Mouse (Mus musculus) frontal cortex, postnatal 25 days (tissue): ENCODE results near the gene Tsr2.
A peak's percentile ranks its signal among the peaks of the same experiment; 100 is the strongest.

Source experiments
- DNase-seq, 2 experiments: peaks; one replicate each; pipeline ENCODE4 v3.0.0; 2022; ENCODE audit warnings: low spot score in 2 of 2

Gene Tsr2

GRCm38 (mm10) chrX:151046777-151047430, 49.4 kb downstream of the Tsr2 start:
- DNase-seq: peak; percentile 57

DNA sequence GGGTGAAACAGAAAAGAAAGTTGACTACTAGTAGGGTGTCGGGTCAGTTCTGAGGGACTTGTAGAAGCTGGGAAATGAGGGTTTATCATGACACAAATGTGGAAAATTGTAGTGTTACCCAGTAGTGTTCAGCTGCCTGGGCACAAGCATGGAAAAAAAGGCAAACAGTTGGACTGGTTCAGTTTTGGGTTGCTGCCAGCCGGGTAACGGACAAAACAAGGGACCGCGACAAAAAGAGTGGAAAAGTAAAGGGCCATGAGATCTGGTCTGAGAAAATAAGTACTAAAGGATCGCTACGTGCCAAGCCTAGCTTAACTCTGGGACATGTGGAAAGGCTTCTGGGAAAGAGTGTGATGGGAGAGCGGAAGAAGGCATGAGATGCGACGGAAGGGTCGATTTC, 50.0 kb downstream of the Tsr2 start:
- no peak for DNase-seq

DNA sequence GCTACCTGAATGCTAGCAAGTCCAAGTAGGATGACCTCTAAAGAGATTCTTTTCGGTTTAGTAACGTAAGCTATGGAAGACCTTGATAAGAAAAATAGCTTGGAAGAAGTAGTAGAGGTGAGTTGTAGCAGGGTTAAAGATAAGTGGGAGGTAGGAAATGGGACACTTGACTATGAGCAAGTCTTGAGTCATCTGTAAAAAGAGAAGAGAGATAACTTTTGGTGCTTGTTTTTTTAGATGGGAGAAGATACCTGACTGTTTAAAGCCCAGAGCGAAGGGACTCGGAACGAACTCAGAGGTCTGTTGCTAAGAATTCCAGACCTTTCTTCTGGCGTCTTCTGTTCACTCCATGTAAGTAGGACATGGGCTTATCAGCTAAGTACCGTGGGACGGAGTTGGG, 50.5 kb downstream of the Tsr2 start, which contains the start of gene Fgd1:
TSS of gene Fgd1 (plus strand) at position 301 of the 400 bp plus-strand sequence.
- DNase-seq: no peak

- no peak for DNase-seq
These were observed 55.1 kb downstream of the Tsr2 start for GRCm38 (mm10) chrX:151041223-151041622.
